Mouse (Mus musculus) splenic B cell, adult 2 months (primary cell): ENCODE data around the gene Usp12.

Experiments used
- DNase-seq: peaks from one replicate; pipeline ENCODE4 v3.0.0-alpha.2; 2011; ENCODE audit warnings: low read depth, low spot score
- H3K27me3 ChIP-seq: 2 replicates; pipeline ENCODE4 v1.6.1; 2012; ENCODE audit warnings: mild to moderate bottlenecking, low read length, moderate library complexity, mixed read lengths; ENCODE audit not compliant: control insufficient read depth, poor library complexity, insufficient read depth, severe bottlenecking
- H3K36me3 ChIP-seq: 2 replicates; pipeline ENCODE4 v1.6.1; 2012; ENCODE audit warnings: mild to moderate bottlenecking, low read length, moderate library complexity, mixed read lengths; ENCODE audit not compliant: control insufficient read depth, poor library complexity, insufficient read depth, severe bottlenecking

Gene Usp12

GRCm38 (mm10) chr5:146783891-146784290 is 10.9 kb downstream of the Usp12 start:
- no peak for DNase-seq
- no peaks in the 10 kb centered on the region for H3K27me3 ChIP-seq
- no peaks in the 10 kb centered on the region for H3K36me3 ChIP-seq

DNA sequence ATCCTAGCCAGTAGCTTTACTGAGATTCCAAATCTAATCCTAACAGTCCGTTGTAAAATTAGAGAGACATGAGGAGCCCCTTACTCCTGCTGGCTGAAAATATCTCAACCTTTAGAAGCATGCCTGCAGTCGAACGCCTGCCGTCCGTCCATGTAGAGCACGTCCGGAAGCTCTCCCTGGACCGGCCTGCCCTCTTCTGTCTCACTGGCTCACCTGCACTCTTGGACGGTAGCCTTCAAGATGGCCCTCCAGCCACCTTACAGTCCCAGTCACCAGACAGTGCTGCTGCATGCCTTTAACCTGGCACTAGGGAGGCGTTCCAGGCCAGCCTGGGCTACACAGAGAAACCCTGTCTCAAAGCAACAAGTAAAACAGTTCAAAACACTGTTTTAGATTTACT is 11.5 kb downstream of the Usp12 start:
- DNase-seq, result no peak
- H3K36me3 ChIP-seq, result no peaks in the 10 kb centered on the region
- no peaks in the 10 kb centered on the region for H3K27me3 ChIP-seq

DNA sequence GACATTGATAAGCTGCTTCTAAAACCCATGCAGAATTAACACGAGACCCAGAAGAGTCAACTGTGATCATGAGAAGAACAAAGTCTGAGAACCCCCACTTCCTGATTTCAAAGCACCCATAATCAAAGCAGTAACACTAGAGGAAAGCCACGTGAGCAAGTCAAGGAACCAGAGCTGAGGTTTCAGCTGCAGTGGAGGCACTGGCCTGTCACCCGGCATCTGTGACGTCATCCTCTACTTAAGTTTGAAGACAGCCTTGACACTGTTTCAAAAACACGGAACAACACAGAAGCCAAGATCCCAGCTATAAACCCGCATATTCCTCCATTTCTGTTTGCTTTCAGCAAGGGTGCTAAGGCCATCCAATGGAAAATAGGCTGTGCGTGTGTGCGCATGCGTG is 13.1 kb downstream of the Usp12 start:
- Histone ChIP-seq H3K36me3 (peaks cover 3% of the 10 kb centered on the region; the same call in 1 of the 2 replicates), H3K27me3 (no peaks in the 10 kb centered on the region)
- peak; percentile 96 for DNase-seq

DNA sequence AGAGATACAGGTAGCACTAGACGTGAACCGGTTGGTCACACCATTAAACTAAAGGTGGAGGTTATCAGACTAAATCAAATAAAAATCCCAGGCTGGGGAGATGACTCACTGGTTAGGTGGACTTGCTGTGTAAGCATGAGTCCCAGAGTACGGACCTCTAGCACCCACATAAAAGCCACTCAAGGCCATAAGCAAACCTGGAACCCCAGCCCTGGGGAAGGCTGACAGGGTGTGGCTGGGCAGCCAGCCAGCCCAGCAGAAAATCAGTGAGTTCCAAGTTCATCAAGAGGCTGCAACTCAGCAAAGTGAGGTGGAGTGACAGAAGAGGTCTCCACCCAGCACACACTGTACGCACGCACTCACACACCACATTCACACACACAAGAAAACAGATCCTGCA is 14.9 kb downstream of the Usp12 start:
- Histone ChIP-seq H3K27me3 (no peaks in the 10 kb centered on the region), H3K36me3 (peaks cover 3% of the 10 kb centered on the region; the same call in 1 of the 2 replicates)
- DNase-seq, result no peak

- no peak for DNase-seq
- Histone ChIP-seq H3K36me3 (peaks cover 3% of the 10 kb centered on the region; the same call in 1 of the 2 replicates), H3K27me3 (no peaks in the 10 kb centered on the region)
Measured at GRCm38 (mm10) chr5:146776988-146777639, 17.7 kb downstream of the Usp12 start.

DNA sequence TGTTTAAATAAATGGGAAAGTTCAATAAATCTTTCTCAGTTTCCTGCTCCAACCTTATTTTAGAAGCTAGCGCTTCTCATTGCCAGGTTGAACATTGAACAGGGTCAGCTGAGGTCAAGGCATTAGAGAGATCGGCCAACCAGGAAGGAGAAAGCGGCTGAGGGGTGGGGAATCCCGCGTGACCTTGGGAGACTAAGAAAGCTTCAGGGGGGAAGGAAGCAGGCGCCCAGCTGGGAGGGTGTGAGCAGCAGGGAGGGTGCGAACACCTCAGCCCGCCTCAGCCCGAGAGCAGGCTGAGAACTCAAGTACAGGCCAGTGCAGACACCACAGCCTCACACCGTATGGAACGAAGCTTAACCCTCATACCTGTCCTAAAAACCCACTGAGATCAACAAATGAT is 22.8 kb downstream of the Usp12 start:
- DNase-seq, result peak; percentile 51
- Histone ChIP-seq H3K27me3 (no peaks in the 10 kb centered on the region), H3K36me3 (peaks cover 6% of the 10 kb centered on the region)

DNA sequence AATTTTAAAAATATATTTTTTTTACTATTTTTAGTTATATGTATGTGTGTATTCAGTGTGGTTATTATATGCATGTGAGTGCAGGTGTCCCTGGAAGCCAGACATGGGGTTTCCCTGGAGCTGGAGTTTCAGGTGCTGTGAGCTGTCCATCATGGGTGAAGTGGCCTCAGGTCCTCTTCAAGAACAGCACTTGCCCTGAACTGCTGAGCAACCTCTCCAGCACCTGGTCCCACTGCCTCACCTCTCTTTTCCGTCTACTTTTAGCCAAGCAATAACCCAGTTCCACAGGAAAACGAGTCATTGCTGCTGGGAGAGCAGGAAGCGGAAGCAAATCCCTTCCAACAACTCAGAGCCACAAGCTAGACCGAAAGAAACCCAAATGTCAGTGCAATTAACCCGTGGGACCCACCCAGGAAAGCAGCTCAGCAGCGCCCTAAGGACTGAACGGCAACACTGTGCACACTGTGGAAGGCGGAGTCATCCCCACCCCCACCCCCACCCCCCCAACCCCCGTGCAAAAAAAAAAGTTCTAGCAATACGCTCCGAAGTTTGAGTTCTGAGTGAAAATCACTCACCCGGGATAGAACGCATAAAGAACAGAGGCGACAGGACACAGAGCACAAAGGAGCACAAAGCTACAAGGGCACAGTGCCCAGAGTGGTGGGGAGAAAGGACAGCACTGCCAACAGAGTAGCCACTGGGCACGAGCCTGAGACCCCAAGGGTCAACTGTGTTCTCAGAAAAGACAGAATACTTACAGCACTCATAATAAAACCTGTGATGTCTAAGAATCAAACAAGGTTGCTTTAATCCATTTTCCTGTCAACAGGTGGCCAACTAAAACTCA is 24.6 kb downstream of the Usp12 start:
- Histone ChIP-seq H3K27me3 (no peaks in the 10 kb centered on the region), H3K36me3 (peaks cover 5% of the 10 kb centered on the region; the same call in 1 of the 2 replicates)
- no peak for DNase-seq

- no peaks in the 10 kb centered on the region for H3K27me3 ChIP-seq
- peaks cover 9% of the 10 kb centered on the region; the same call in 1 of the 2 replicates for H3K36me3 ChIP-seq
- DNase-seq, result no peak
Measured at GRCm38 (mm10) chr5:146765791-146766190, 29.0 kb downstream of the Usp12 start.

DNA sequence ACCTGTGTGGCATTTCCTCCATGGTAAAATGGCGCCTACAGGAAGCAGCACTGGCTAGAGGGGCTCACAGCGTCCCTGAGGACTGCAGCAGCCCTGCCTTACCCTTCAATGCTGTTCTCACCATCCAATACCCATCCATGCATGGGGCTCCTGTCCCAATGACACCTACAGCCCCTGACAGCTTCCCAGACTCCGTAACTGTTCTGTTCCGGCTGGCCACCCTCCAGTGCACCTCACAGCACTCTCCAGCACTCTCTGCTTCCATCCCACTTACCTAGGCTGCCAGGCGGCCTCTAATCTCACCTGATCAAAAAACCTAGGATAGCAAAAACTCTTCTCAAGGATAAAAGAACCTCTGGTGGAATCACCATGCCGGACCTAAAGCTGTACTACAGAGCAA is 35.6 kb downstream of the Usp12 start:
- no peak for DNase-seq
- Histone ChIP-seq H3K27me3 (no peaks in the 10 kb centered on the region), H3K36me3 (peaks cover 9% of the 10 kb centered on the region)

DNA sequence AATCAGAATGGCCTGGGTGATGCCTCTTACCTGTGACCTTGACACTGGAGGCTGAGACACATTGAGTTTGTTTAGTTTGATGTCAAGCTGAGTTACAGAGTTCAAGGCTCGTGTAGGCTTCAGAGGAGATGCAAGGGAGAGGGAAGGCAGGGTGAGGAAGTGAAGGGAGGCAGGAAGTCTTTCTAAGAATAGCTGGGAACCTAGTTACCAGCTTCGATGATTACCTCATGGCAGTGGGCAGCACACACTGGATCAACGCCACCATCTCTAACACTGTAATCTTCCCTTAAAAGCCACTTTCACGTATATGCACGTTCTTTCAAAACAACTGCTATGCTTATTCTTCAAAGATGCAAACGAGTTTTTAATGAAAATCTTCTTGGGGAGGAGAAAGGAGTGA is 36.9 kb downstream of the Usp12 start:
- no peak for DNase-seq
- Histone ChIP-seq H3K36me3 (peaks cover 10% of the 10 kb centered on the region), H3K27me3 (no peaks in the 10 kb centered on the region)

GRCm38 (mm10) chr5:146757316-146757715 is 37.5 kb downstream of the Usp12 start:
- Histone ChIP-seq H3K36me3 (peaks cover 10% of the 10 kb centered on the region), H3K27me3 (no peaks in the 10 kb centered on the region)
- DNase-seq, result no peak

GRCm38 (mm10) chr5:146753181-146753580 is 41.6 kb downstream of the Usp12 start:
- H3K27me3 ChIP-seq, result no peaks in the 10 kb centered on the region
- peaks cover 11% of the 10 kb centered on the region for H3K36me3 ChIP-seq
- DNase-seq, result no peak

DNA sequence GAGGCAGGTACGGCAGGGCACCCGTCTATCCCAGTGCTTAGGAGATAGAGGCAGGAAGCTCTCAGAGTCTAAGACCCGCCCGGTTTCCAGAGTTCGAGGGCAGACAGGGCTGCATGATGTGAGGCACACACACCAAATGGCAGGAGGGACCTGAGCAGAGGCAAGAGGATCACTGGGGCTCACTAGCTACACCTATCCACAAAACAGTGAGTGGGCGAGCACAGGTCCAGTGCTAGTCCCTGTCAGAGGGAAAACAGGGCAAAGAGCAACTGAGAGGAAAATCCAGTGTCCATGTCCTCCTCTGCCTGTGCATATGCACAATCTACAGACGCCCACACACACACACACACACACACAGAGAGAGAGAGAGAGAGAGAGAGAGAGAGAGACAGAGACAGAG is 43.8 kb downstream of the Usp12 start:
- H3K36me3 ChIP-seq, result peaks cover 11% of the 10 kb centered on the region
- no peak for DNase-seq

GRCm38 (mm10) chr5:146750273-146750672 is 44.5 kb downstream of the Usp12 start:
- H3K36me3 ChIP-seq, result peaks cover 11% of the 10 kb centered on the region
- H3K27me3 ChIP-seq, result no peaks in the 10 kb centered on the region

More for the DNA sequence above, 43.8 kb downstream of the Usp12 start:
- no peaks in the 10 kb centered on the region for H3K27me3 ChIP-seq

GRCm38 (mm10) chr5:146749857-146750256 is 44.9 kb downstream of the Usp12 start:
- DNase-seq, result no peak
- peaks cover 9% of the 10 kb centered on the region for H3K36me3 ChIP-seq
- H3K27me3 ChIP-seq, result no peaks in the 10 kb centered on the region

More at GRCm38 (mm10) chr5:146750273-146750672, 44.5 kb downstream of the Usp12 start:
- no peak for DNase-seq
